Mouse (Mus musculus): ENCODE data around the gene Gm28043.

DNA sequence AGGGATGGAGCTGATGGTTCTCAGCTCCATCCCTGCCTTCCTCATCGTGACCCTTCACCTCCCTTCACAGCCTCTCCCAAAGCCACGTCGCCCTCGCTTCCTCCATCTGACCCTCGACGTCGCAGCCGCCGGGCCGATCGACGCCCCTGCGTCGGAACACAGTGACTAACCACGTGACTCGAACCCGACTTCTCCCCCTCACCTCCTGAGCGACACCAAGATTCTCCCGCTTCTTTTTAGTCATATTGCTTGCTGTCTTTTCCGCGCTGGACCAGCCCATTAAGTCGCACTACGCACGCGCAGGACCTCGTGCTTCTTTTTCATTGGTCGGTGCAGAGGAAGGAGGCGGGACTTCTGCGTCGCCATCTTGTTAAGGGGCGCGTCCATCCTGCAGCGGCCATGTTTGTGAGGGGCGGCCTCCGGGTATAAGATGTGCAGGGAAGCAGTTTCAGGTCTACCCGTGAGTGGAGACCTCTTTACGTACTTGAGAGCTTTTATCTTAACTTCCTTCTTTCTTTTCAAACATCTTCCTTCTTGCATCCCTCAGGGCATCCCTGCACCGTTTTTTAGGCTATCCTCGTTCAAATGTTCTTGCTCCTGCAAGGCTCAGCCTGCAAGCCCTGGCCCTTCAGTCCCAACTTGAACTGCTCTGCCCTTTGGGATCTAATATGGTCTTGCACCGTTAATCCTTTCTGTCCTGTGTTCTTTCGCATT lies 102.2 kb downstream of the Gm28043 start, which contains the start of gene Ccdc167:
- TF ChIP-seq USF1 (IDR thresholded peaks at IDR 0.05; ENCODE audit: low read depth, low read length) (peak; percentile 88), EP300 (IDR thresholded peaks at IDR 0.05; ENCODE audit: low read length) (no peak), E2F4 (IDR thresholded peaks at IDR 0.05; ENCODE audit: insufficient replicate concordance, low read depth, low read length) (peak; percentile 90; the same call in 1 of the 2 replicates), CTCF (conservative IDR thresholded peaks at IDR 0.05 in 1 of 2, IDR thresholded peaks at IDR 0.05 in 1 of 2; ENCODE audit: low read depth in 2 of 2, low read length in 2 of 2) (no peak), MXI1 (IDR thresholded peaks at IDR 0.05; ENCODE audit: low read depth, low read length) (peak; percentile 94), ZC3H11A (IDR thresholded peaks at IDR 0.05; ENCODE audit: low read depth, low read length) (no peak), KAT2A (IDR thresholded peaks at IDR 0.05; ENCODE audit: insufficient replicate concordance, low read length) (peak; percentile 76; the same call in 1 of the 2 replicates), ZMIZ1 (IDR thresholded peaks at IDR 0.05; ENCODE audit: low read depth, low read length) (peak; percentile 78), POLR2A (IDR thresholded peaks at IDR 0.05; ENCODE audit: low read depth, low read length) (peak; percentile 77), MYC (IDR thresholded peaks at IDR 0.05; ENCODE audit: low read depth, low read length) (peak; percentile 92), JUN (IDR thresholded peaks at IDR 0.05; ENCODE audit: insufficient read depth, low read depth, low read length) (no peak), TBP (conservative IDR thresholded peaks at IDR 0.05; ENCODE audit: low read depth, low read length) (peak; percentile 69)
